Mouse (Mus musculus) urinary bladder, postnatal 36 days (tissue): ENCODE data around the gene Ubr4.

ENCODE experiments used
- DNase-seq, 2 experiments: peaks; one replicate each; pipeline ENCODE4 v3.0.0; 2022; ENCODE audit warnings: low spot score in 2 of 2, mixed read lengths in 1 of 2

Ubr4 gene

DNA sequence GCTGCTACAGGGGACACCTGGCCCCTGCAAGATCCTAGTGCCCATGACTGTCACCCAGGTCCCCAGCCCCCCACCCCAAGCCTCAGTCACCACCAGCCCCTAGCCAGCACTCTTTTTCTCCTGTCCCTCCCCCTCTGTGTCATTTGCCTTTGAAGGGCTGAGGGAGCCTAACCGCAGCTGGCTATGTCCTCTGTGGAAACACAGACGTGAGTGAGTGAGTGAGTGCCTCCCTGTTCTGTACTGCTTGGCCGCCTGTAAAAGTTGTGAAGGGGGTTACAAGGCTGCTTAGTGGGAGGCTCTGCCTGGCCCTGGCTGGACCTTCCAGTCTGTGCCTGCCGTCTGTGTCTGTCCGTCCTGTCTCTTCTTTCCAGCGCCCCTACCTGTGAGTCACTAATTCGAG lies 183.3 kb downstream of the Ubr4 start:
- no peak for DNase-seq

DNA sequence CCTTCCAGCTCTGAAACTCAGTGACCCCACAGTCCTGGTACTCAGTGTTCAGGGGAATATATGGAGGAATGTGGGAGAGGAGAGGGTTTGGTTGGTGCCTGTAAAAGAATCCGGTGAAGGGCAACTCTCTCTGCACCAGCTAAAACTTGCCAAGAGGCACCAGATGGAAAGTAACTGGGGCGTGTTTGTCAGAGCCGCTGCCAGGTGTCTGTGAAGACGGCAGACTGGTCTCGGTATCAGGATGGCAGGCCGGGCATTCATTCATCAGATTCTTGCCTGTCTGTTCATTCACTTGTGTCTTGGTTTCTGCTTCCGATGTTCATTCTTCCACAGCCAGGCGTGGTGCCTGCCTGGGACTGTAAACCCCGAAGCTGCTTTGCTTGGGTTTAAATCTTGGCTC lies 184.3 kb downstream of the Ubr4 start:
- DNase-seq, result no peak
